Mouse (Mus musculus) E14TG2a.4 (cell line): ENCODE measurements around the gene Henmt1.

Experiments used
- H3K27me3 ChIP-seq: 2 replicates; pipeline ENCODE4 v1.6.1; 2014; ENCODE audit warnings: low read length, control low read depth; ENCODE audit not compliant: insufficient read depth
- H3K36me3 ChIP-seq: 2 replicates; pipeline ENCODE4 v1.6.1; 2014; ENCODE audit warnings: low read length, control low read depth; ENCODE audit not compliant: insufficient read depth
- H3K4me1 ChIP-seq: replicated peaks from 2 replicates; pipeline ENCODE4 v1.6.1; 2014; ENCODE audit warnings: low read depth, low read length, control low read depth
- H3K4me3 ChIP-seq: replicated peaks from 2 replicates; pipeline ENCODE4 v1.5.1; 2014; ENCODE audit warnings: mild to moderate bottlenecking, low read length
- H3K9me3 ChIP-seq: 2 replicates; pipeline ENCODE4 v1.6.1; 2014; ENCODE audit warnings: low read length, control low read depth
- CTCF ChIP-seq: conservative IDR thresholded peaks from 2 replicates; pipeline ENCODE4 v1.5.1; 2014; ENCODE audit warnings: low read length
- NANOG ChIP-seq: IDR thresholded peaks from 2 replicates; pipeline ENCODE4 v1.6.1; 2014; ENCODE audit warnings: borderline replicate concordance, low read length, mixed read lengths
- POU5F1 ChIP-seq: IDR thresholded peaks from 2 replicates; pipeline ENCODE4 v1.6.1; 2014; ENCODE audit warnings: low read length, borderline replicate concordance

Henmt1 gene

DNA sequence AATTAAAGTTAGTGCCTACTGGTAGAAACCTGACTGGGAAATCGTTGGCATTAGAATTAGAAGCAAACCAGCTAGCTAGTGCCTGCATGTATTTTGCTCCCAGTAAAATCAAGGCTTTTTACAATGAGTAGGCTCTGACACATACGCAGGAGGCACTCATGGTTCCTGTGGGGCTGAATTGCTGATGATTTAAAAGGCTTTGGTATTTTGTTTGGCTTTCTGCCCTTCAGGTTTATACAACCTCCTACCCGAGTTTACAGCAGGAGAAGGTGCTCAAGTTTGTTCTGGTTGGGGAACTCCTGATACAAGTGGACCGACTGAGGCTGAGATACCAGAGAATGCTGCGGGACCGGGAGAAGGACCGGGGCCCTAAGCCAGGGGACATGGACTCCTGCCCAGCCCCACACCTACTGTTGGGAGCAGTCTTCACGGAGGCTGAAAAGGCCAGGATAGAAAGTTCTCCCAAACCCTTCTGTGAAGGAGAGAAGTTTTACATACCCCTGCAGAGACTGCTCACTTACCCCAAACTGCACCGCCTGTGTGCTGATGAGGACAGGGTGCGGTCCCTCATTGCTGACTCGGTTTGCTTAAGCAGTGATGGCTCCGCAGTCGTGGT, 20.1 kb downstream of the Henmt1 start:
- H3K27me3 ChIP-seq, result peaks cover 25% of the 10 kb centered on the region
- peaks cover 14% of the 10 kb centered on the region for H3K4me1 ChIP-seq
- H3K9me3 ChIP-seq, result no peaks in the 10 kb centered on the region
- no peaks in the 10 kb centered on the region for H3K36me3 ChIP-seq
- TF ChIP-seq POU5F1 (no peak), NANOG (no peak), CTCF (no peak)
- H3K4me3 ChIP-seq, result no peak overlapping the region

GRCm38 (mm10) chr3:108961226-108961625, 21.6 kb downstream of the Henmt1 start:
- peak overlapping the region; percentile 54 for H3K4me3 ChIP-seq
- H3K9me3 ChIP-seq, result no peaks in the 10 kb centered on the region
- no peaks in the 10 kb centered on the region for H3K36me3 ChIP-seq
- H3K4me1 ChIP-seq, result peaks cover 14% of the 10 kb centered on the region
- TF ChIP-seq POU5F1 (no peak), CTCF (no peak), NANOG (no peak)
- peaks cover 25% of the 10 kb centered on the region for H3K27me3 ChIP-seq

DNA sequence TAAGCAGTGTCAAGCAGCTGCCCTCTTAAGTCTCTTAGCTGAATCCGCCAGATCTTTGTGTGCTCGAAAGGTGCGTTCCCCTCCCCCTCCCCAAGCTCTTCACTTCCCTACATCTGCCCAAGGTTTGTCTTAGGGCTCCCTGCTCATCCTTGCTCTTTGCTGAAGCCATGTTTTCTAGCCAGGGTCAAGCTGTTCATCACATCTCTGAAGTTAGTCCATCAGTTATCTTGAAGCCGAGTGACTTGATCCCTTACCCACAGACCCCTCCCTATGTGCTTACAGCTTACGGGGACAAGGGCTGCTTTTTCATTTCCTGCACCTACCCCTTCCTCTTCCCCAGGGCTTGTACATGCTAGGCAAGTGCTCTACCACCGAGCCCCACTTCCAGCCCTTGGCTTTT, 22.0 kb downstream of the Henmt1 start:
- H3K4me1 ChIP-seq, result peaks cover 14% of the 10 kb centered on the region
- TF ChIP-seq NANOG, result no peak
- TF ChIP-seq POU5F1, result no peak
- no peak for TF ChIP-seq CTCF
- peak overlapping the region; percentile 54; the same call in 1 of the 2 replicates for H3K4me3 ChIP-seq
- no peaks in the 10 kb centered on the region for H3K9me3 ChIP-seq
- no peaks in the 10 kb centered on the region for H3K36me3 ChIP-seq
- peaks cover 25% of the 10 kb centered on the region for H3K27me3 ChIP-seq

GRCm38 (mm10) chr3:108963278-108963677, 23.6 kb downstream of the Henmt1 start:
- Histone ChIP-seq H3K4me3 (no peak overlapping the region), H3K4me1 (peaks cover 14% of the 10 kb centered on the region), H3K27me3 (peaks cover 23% of the 10 kb centered on the region), H3K36me3 (no peaks in the 10 kb centered on the region), H3K9me3 (no peaks in the 10 kb centered on the region)
- TF ChIP-seq NANOG (no peak), CTCF (no peak), POU5F1 (no peak)

GRCm38 (mm10) chr3:108963776-108964175, 24.1 kb downstream of the Henmt1 start:
- no peaks in the 10 kb centered on the region for H3K36me3 ChIP-seq
- H3K27me3 ChIP-seq, result peaks cover 19% of the 10 kb centered on the region
- H3K4me3 ChIP-seq, result no peak overlapping the region

DNA sequence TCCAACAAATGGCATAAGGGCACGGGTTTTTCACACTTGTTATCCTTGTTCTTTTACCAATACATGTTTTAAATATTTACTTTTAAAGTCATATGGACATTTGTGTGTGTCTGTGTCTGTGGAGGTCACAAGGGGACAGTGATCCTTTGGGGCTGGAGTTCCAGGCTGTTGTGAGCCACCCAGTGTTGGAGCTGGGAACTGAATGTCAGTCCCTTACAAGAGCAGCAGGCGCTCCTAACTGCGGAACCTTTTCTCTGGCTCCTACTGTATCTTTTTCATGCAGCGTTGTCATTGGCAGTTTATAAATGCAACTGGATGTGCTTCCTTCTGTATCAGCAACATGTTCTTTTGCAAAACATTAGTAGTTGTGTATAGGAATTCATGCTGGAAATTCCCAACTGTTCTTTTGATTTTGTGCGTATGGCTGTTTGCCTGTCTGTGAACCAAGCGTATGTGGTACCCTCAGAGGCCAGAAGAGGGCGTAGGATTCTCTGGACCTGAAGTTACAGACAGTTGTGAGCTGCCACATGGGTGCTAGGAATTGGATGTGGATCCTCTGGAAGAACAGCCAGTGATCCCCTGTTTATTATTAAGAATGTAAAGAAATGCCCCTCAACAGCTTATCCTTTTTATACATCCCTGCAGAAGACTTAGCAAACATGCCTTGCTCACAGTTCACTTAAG, 24.8 kb downstream of the Henmt1 start:
- TF ChIP-seq CTCF, result peak; percentile 64
- no peak for TF ChIP-seq NANOG

More at GRCm38 (mm10) chr3:108963776-108964175, 24.1 kb downstream of the Henmt1 start:
- no peaks in the 10 kb centered on the region for H3K9me3 ChIP-seq
- H3K4me1 ChIP-seq, result peaks cover 14% of the 10 kb centered on the region
- TF ChIP-seq NANOG, result no peak
- no peak for TF ChIP-seq POU5F1
- TF ChIP-seq CTCF, result no peak

GRCm38 (mm10) chr3:108966051-108966450, 26.4 kb downstream of the Henmt1 start:
- no peak for TF ChIP-seq NANOG
- TF ChIP-seq CTCF, result no peak
- TF ChIP-seq POU5F1, result no peak
- no peaks in the 10 kb centered on the region for H3K9me3 ChIP-seq
- no peaks in the 10 kb centered on the region for H3K36me3 ChIP-seq
- peaks cover 5% of the 10 kb centered on the region for H3K27me3 ChIP-seq
- peaks cover 8% of the 10 kb centered on the region; the same call in 1 of the 2 replicates for H3K4me1 ChIP-seq
- no peak overlapping the region for H3K4me3 ChIP-seq

More for the DNA sequence above, 24.8 kb downstream of the Henmt1 start:
- H3K36me3 ChIP-seq, result no peaks in the 10 kb centered on the region
- peaks cover 14% of the 10 kb centered on the region for H3K4me1 ChIP-seq
- H3K4me3 ChIP-seq, result no peak overlapping the region
- H3K9me3 ChIP-seq, result no peaks in the 10 kb centered on the region
- peaks cover 13% of the 10 kb centered on the region for H3K27me3 ChIP-seq

DNA sequence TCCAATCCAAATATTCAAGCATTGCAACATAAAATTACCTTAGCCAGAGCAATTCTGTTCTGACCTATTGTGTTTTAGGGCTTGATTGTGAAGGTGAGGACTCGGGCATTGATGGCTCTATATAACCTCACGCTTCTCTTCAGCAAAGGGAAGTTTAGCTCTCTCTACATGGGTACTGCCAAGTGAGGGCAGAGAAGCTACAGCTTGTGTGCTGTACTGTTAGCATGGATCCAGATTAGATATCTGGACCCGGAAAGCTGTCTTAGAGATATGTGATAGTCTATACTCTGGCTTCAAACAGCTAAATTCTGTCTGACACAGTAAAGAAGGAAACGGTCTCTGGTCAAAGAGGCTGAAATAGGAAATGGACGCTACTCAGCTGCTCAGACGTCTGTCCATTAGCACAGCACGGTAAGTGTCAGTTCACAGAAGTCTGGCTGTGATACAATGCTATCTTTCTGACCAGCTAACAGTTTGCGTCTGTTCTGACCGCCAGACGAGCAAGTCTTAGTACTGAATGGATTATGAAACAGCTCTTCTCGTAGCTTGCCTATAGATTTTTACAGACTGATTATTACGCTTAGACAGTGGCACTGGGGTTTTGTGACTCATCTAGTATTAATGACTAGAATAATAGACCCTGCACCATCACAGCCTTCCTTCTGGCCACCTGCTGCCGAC, 34.4 kb downstream of the Henmt1 start:
- H3K9me3 ChIP-seq, result no peaks in the 10 kb centered on the region
- H3K27me3 ChIP-seq, result no peaks in the 10 kb centered on the region; the same call in 1 of the 2 replicates

More for the DNA sequence above, 34.4 kb downstream of the Henmt1 start:
- Histone ChIP-seq H3K36me3 (no peaks in the 10 kb centered on the region), H3K4me3 (no peak overlapping the region), H3K4me1 (peaks cover 10% of the 10 kb centered on the region)
- TF ChIP-seq CTCF (no peak), NANOG (no peak), POU5F1 (no peak)
